Mouse (Mus musculus): ENCODE results near the gene Olfr1163. TPM values are rescaled to one million over a fixed set of nuclear protein-coding genes. Genes with fewer than 3 reads are reported as not detected.
"Not testable (repeated sequence)": the region's sequence is repeated elsewhere in the genome, so short reads cannot be mapped to it uniquely, and the experiment has no call there.

Gene Olfr1163
- polyA plus RNA-seq (2015; fragmentation: Nextera tagmentation; extraction: Ambion mirVana): not detected in 2 replicates

DNA sequence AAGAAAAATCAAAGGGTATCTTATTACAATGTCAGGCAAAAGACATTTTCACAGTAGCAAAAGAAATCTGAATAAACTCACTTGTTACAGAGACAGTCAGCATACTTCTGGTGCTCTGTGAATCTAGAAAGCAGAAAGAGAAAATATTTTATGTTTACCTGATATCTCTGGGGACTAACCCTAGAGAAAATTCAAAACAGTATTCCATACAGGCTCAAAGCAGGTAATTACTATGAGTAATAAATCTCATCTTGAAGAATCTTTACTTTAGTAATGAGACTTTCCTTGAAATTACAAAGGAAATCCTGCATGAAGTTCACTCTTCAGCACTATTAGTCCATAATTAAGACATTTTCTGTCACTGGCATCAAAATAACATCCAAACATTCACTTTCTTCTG is at the start of gene Olfr1163:
Gene Olfr1163 (minus strand): TSS at position 101 of the 400 bp plus-strand sequence.
- Histone ChIP-seq H3K9me3 (replicated peaks; ENCODE audit: control insufficient read depth, low read length) (no peaks in the 10 kb centered on the region), H3K4me2 (ENCODE audit: low read depth, low read length) (no peak within 1 kb of the TSS), H3K9ac (ENCODE audit: low read length) (no peak within 1 kb of the TSS), H3K27me3 (ENCODE audit: control insufficient read depth, insufficient read depth, low read length) (no peaks in the 10 kb centered on the region), H3K4me3 (ENCODE audit: low read length) (no peak within 1 kb of the TSS), H3K4me1 (ENCODE audit: control insufficient read depth, insufficient read depth, low read length) (no peaks in the 10 kb centered on the region), H3K27ac (ENCODE audit: low read length) (no peak within 1 kb of the TSS), H3K36me3 (ENCODE audit: control insufficient read depth, insufficient read depth) (no peaks in the 10 kb centered on the region)
- no peak for ATAC-seq (replicated peaks; ENCODE audit: extremely low read depth, insufficient read depth, low FRiP score)

- Histone ChIP-seq H3K4me2 (ENCODE audit: low read depth, low read length) (no peak within 1 kb of the TSS), H3K9me3 (replicated peaks; ENCODE audit: control insufficient read depth, low read length) (no peaks in the 10 kb centered on the region), H3K27me3 (ENCODE audit: control insufficient read depth, insufficient read depth, low read length) (no peaks in the 10 kb centered on the region), H3K9ac (ENCODE audit: low read length) (no peak within 1 kb of the TSS), H3K36me3 (ENCODE audit: control insufficient read depth, insufficient read depth) (no peaks in the 10 kb centered on the region), H3K4me1 (ENCODE audit: control insufficient read depth, insufficient read depth, low read length) (no peaks in the 10 kb centered on the region), H3K4me3 (ENCODE audit: low read length) (no peak within 1 kb of the TSS), H3K27ac (ENCODE audit: low read length) (no peak within 1 kb of the TSS)
- WGBS: 59% methylated on average over 4 of the region's 4 CpGs
- ATAC-seq (replicated peaks; ENCODE audit: extremely low read depth, insufficient read depth, low FRiP score): no peak
Measured at GRCm38 (mm10) chr2:88093866-88094265, 22.2 kb upstream of the Olfr1163 start, which contains the start of gene Olfr1164. TSS of gene Olfr1164 (minus strand) at chr2:88093966.

DNA sequence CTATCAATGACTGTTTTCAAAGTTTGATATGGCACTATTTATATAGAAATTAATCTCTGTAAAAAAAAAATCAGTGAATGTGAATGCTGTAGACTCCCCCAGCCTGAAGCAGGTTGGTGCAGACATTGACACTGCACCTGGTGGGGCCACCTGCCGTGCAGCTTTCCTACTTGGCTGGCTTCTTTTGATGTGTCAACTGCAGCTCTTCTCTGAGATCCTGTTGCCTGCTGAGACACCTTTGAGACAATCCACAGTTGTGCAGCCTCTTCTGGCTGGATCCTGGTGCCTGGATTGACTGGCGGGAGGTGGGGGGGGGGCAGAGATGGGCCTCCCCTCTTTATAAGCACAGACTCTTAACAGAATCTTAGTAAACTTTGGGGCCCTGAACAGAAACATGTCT is 8.0 kb downstream of the Olfr1163 start:
- WGBS: 87% methylated on average over 2 of the region's 2 CpGs
- Histone ChIP-seq H3K4me2 (ENCODE audit: low read depth, low read length) (no peak overlapping the region), H3K27me3 (ENCODE audit: control insufficient read depth, insufficient read depth, low read length) (no peaks in the 10 kb centered on the region), H3K36me3 (ENCODE audit: control insufficient read depth, insufficient read depth) (no peaks in the 10 kb centered on the region), H3K27ac (ENCODE audit: low read length) (no peak overlapping the region), H3K4me1 (ENCODE audit: control insufficient read depth, insufficient read depth, low read length) (no peaks in the 10 kb centered on the region), H3K9me3 (replicated peaks; ENCODE audit: control insufficient read depth, low read length) (peaks cover 4% of the 10 kb centered on the region; the same call in 1 of the 2 replicates), H3K9ac (ENCODE audit: low read length) (no peak overlapping the region), H3K4me3 (ENCODE audit: low read length) (no peak overlapping the region)
- no peak for ATAC-seq (replicated peaks; ENCODE audit: extremely low read depth, insufficient read depth, low FRiP score)

DNA sequence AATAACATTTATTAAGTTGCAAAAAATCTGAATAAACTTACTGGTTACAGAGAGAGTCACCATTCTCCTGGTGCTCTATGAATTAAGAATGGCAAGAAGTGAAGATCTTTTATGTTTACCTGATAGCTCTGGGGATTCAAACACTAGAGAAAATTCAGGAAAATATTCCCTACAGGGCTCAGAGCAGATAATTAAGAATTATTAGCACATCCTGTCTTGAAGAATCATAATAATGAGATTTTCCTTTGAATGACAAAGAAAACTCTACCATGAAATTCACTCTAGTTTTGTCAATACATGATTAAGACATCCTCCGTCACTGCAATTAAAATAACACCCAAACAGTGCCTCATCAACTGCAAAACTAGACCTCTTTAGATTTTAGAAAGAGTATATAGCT is 20.6 kb downstream of the Olfr1163 start, which contains the start of gene Olfr1162:
Gene Olfr1162 (minus strand): TSS at position 101 of the 400 bp plus-strand sequence.
- 75% methylated on average over 1 of the region's 1 CpGs for WGBS
- H3K9ac ChIP-seq (ENCODE audit: low read length): no peak within 1 kb of the TSS
- H3K4me2 ChIP-seq (ENCODE audit: low read depth, low read length): no peak within 1 kb of the TSS
- ATAC-seq (replicated peaks; ENCODE audit: extremely low read depth, insufficient read depth, low FRiP score): no peak
- H3K36me3 ChIP-seq (ENCODE audit: control insufficient read depth, insufficient read depth): no peaks in the 10 kb centered on the region
- H3K27me3 ChIP-seq (ENCODE audit: control insufficient read depth, insufficient read depth, low read length): no peaks in the 10 kb centered on the region
- H3K4me1 ChIP-seq (ENCODE audit: control insufficient read depth, insufficient read depth, low read length): no peaks in the 10 kb centered on the region
- no peak within 1 kb of the TSS for H3K4me3 ChIP-seq (ENCODE audit: low read length)
- no peak within 1 kb of the TSS for H3K27ac ChIP-seq (ENCODE audit: low read length)
- no peaks in the 10 kb centered on the region; the same call in 1 of the 2 replicates for H3K9me3 ChIP-seq (replicated peaks; ENCODE audit: control insufficient read depth, low read length)

- no peak within 1 kb of the TSS for H3K4me2 ChIP-seq (ENCODE audit: low read depth, low read length)
- no peak within 1 kb of the TSS for H3K27ac ChIP-seq (ENCODE audit: low read length)
- H3K27me3 ChIP-seq (ENCODE audit: control insufficient read depth, insufficient read depth, low read length): no peaks in the 10 kb centered on the region
- H3K4me1 ChIP-seq (ENCODE audit: control insufficient read depth, insufficient read depth, low read length): no peaks in the 10 kb centered on the region
- no peaks in the 10 kb centered on the region for H3K36me3 ChIP-seq (ENCODE audit: control insufficient read depth, insufficient read depth)
- ATAC-seq (replicated peaks; ENCODE audit: extremely low read depth, insufficient read depth, low FRiP score): no peak
- H3K4me3 ChIP-seq (ENCODE audit: low read length): no peak within 1 kb of the TSS
- H3K9ac ChIP-seq (ENCODE audit: low read length): no peak within 1 kb of the TSS
- no peaks in the 10 kb centered on the region for H3K9me3 ChIP-seq (replicated peaks; ENCODE audit: control insufficient read depth, low read length)
Measured at GRCm38 (mm10) chr2:88037599-88037998, 34.0 kb downstream of the Olfr1163 start, which contains the start of gene Olfr73. TSS of gene Olfr73 (minus strand) at chr2:88037699.

DNA sequence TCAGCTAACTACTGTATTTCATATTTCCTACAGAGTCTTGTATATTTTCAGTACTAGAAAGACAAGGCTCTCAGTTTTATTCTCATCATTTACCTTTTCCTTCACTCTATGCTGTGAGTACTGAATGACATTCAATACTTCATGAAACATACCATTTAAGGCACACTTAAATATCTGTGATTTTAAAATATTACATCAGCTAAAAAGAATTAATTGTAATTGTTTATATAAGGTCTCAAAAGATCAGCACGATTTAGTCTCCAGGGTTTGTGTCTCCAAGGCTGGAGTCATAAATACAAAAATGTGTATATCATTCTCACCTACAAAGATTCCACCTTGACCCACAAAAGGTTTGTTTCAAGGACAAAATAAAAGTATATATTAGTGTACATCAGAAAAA is 49.2 kb downstream of the Olfr1163 start, which contains the start of gene Olfr1161:
Gene Olfr1161 (plus strand): TSS at position 301 of the 400 bp plus-strand sequence.
- not testable (repeated sequence) for H3K9me3 ChIP-seq (replicated peaks; ENCODE audit: control insufficient read depth, low read length); ATAC-seq (replicated peaks; ENCODE audit: extremely low read depth, insufficient read depth, low FRiP score); H3K36me3 ChIP-seq (ENCODE audit: control insufficient read depth, insufficient read depth); H3K4me2 ChIP-seq (ENCODE audit: low read depth, low read length); H3K27ac ChIP-seq (ENCODE audit: low read length); H3K27me3 ChIP-seq (ENCODE audit: control insufficient read depth, insufficient read depth, low read length); H3K4me3 ChIP-seq (ENCODE audit: low read length); H3K9ac ChIP-seq (ENCODE audit: low read length); H3K4me1 ChIP-seq (ENCODE audit: control insufficient read depth, insufficient read depth, low read length)
- WGBS: 61% methylated on average over 1 of the region's 1 CpGs

Other genes starting within 250 kb of the Olfr1163 start
- gene Olfr1148, start 241.3 kb downstream of the Olfr1163 start, polyA plus RNA-seq (2015; fragmentation: Nextera tagmentation; extraction: Ambion mirVana): not detected in 2 replicates
- not detected in 2 replicates for gene Olfr1150-ps1, start 227.8 kb downstream of the Olfr1163 start, polyA plus RNA-seq (2015; fragmentation: Nextera tagmentation; extraction: Ambion mirVana)
- not detected in 2 replicates for gene Olfr1151, start 216.0 kb downstream of the Olfr1163 start, polyA plus RNA-seq (2015; fragmentation: Nextera tagmentation; extraction: Ambion mirVana)
- not detected in 2 replicates for gene Olfr1152, start 205.3 kb downstream of the Olfr1163 start, polyA plus RNA-seq (2015; fragmentation: Nextera tagmentation; extraction: Ambion mirVana)
- gene Olfr1153, start 176.9 kb downstream of the Olfr1163 start, polyA plus RNA-seq (2015; fragmentation: Nextera tagmentation; extraction: Ambion mirVana): not detected in 2 replicates
- gene Olfr1154, start 166.7 kb downstream of the Olfr1163 start, polyA plus RNA-seq (2015; fragmentation: Nextera tagmentation; extraction: Ambion mirVana): not detected in 2 replicates
- not detected in 2 replicates for gene Olfr1155, start 126.7 kb downstream of the Olfr1163 start, polyA plus RNA-seq (2015; fragmentation: Nextera tagmentation; extraction: Ambion mirVana)
- gene Olfr1156, start 118.7 kb downstream of the Olfr1163 start, polyA plus RNA-seq (2015; fragmentation: Nextera tagmentation; extraction: Ambion mirVana): not detected in 2 replicates
- not detected in 2 replicates for gene Olfr1157, start 103.5 kb downstream of the Olfr1163 start, polyA plus RNA-seq (2015; fragmentation: Nextera tagmentation; extraction: Ambion mirVana)
- not detected in 2 replicates for gene Olfr74, start 97.2 kb downstream of the Olfr1163 start, polyA plus RNA-seq (2015; fragmentation: Nextera tagmentation; extraction: Ambion mirVana)
- gene Olfr1158, start 81.7 kb downstream of the Olfr1163 start, polyA plus RNA-seq (2015; fragmentation: Nextera tagmentation; extraction: Ambion mirVana): not detected in 2 replicates
- gene Olfr1160, start 63.6 kb downstream of the Olfr1163 start, polyA plus RNA-seq (2015; fragmentation: Nextera tagmentation; extraction: Ambion mirVana): not detected in 2 replicates
- gene Olfr1161, start 49.1 kb downstream of the Olfr1163 start, polyA plus RNA-seq (2015; fragmentation: Nextera tagmentation; extraction: Ambion mirVana): not detected in 2 replicates
- not detected in 2 replicates for gene Olfr73, start 34.1 kb downstream of the Olfr1163 start, polyA plus RNA-seq (2015; fragmentation: Nextera tagmentation; extraction: Ambion mirVana)
- gene Olfr1162, start 20.7 kb downstream of the Olfr1163 start, polyA plus RNA-seq (2015; fragmentation: Nextera tagmentation; extraction: Ambion mirVana): not detected in 2 replicates
- not detected in 2 replicates for gene Olfr1164, start 22.1 kb upstream of the Olfr1163 start, polyA plus RNA-seq (2015; fragmentation: Nextera tagmentation; extraction: Ambion mirVana)
- gene Olfr1166, start 56.4 kb upstream of the Olfr1163 start, polyA plus RNA-seq (2015; fragmentation: Nextera tagmentation; extraction: Ambion mirVana): not detected in 2 replicates
- not detected in 2 replicates for gene Olfr1167, start 83.4 kb upstream of the Olfr1163 start, polyA plus RNA-seq (2015; fragmentation: Nextera tagmentation; extraction: Ambion mirVana)
- not detected in 2 replicates for gene Olfr1168, start 110.0 kb upstream of the Olfr1163 start, polyA plus RNA-seq (2015; fragmentation: Nextera tagmentation; extraction: Ambion mirVana)
- gene Olfr1170, start 156.5 kb upstream of the Olfr1163 start, polyA plus RNA-seq (2015; fragmentation: Nextera tagmentation; extraction: Ambion mirVana): not detected in 2 replicates
- gene Olfr1173, start 208.0 kb upstream of the Olfr1163 start, polyA plus RNA-seq (2015; fragmentation: Nextera tagmentation; extraction: Ambion mirVana): 0.03 TPM in 1 of 2 replicates, not detected in the other
- not detected in 2 replicates for gene Olfr1174-ps, start 243.3 kb upstream of the Olfr1163 start, polyA plus RNA-seq (2015; fragmentation: Nextera tagmentation; extraction: Ambion mirVana)

Data from heart, embryonic 16.5 days (tissue).